Mouse (Mus musculus): ENCODE results near the gene Daam1. TPM values are rescaled to one million over a fixed set of nuclear protein-coding genes. Genes with fewer than 3 reads are reported as not detected.

Daam1 gene
- polyA plus RNA-seq, 1 experiment from 2014 or later, result 5.3 TPM

- no peaks in the 10 kb centered on the region for H3K9me3 ChIP-seq (ENCODE audit: control insufficient read depth)
- no peak for TF ChIP-seq CTCF (IDR thresholded peaks at IDR 0.05; ENCODE audit: low read depth)
- no peak overlapping the region for H3K4me2 ChIP-seq (replicated peaks; ENCODE audit: low read depth)
- no peaks in the 10 kb centered on the region for H3K27me3 ChIP-seq (replicated peaks; ENCODE audit: control insufficient read depth, insufficient read depth, low read length)
- 92% methylated on average over 1 of the region's 1 CpGs for WGBS
- ATAC-seq, result no peak
- H3K9ac ChIP-seq (ENCODE audit: low read depth, low read length), result no peak overlapping the region
- no peaks in the 10 kb centered on the region for H3K4me1 ChIP-seq (replicated peaks; ENCODE audit: control insufficient read depth, insufficient read depth, low read length)
- H3K4me3 ChIP-seq (ENCODE audit: low read depth, low read length), result no peak overlapping the region
- no peak overlapping the region for H3K27ac ChIP-seq (ENCODE audit: low read depth, low read length)
- no peaks in the 10 kb centered on the region for H3K36me3 ChIP-seq (ENCODE audit: control insufficient read depth, insufficient read depth)
Observed at GRCm38 (mm10) chr12:71790581-71790980, 40.3 kb upstream of the Daam1 start.

GRCm38 (mm10) chr12:71793114-71793513 lies 37.8 kb upstream of the Daam1 start:
- Histone ChIP-seq H3K4me1 (replicated peaks; ENCODE audit: control insufficient read depth, insufficient read depth, low read length) (no peaks in the 10 kb centered on the region), H3K27me3 (replicated peaks; ENCODE audit: control insufficient read depth, insufficient read depth, low read length) (no peaks in the 10 kb centered on the region), H3K36me3 (ENCODE audit: control insufficient read depth, insufficient read depth) (no peaks in the 10 kb centered on the region), H3K27ac (ENCODE audit: low read depth, low read length) (no peak overlapping the region), H3K4me3 (ENCODE audit: low read depth, low read length) (no peak overlapping the region), H3K9me3 (ENCODE audit: control insufficient read depth) (no peaks in the 10 kb centered on the region), H3K9ac (ENCODE audit: low read depth, low read length) (no peak overlapping the region), H3K4me2 (replicated peaks; ENCODE audit: low read depth) (no peak overlapping the region)
- 96% methylated on average over 2 of the region's 2 CpGs for WGBS
- no peak for TF ChIP-seq CTCF (IDR thresholded peaks at IDR 0.05; ENCODE audit: low read depth)
- no peak for ATAC-seq

- H3K27me3 ChIP-seq (replicated peaks; ENCODE audit: control insufficient read depth, insufficient read depth, low read length), result no peaks in the 10 kb centered on the region
- H3K9ac ChIP-seq (ENCODE audit: low read depth, low read length), result no peak overlapping the region
- no peaks in the 10 kb centered on the region for H3K36me3 ChIP-seq (ENCODE audit: control insufficient read depth, insufficient read depth)
- H3K4me3 ChIP-seq (ENCODE audit: low read depth, low read length), result no peak overlapping the region
- H3K4me2 ChIP-seq (replicated peaks; ENCODE audit: low read depth), result no peak overlapping the region
- no peak overlapping the region for H3K27ac ChIP-seq (ENCODE audit: low read depth, low read length)
- no peak for ATAC-seq
- TF ChIP-seq CTCF (IDR thresholded peaks at IDR 0.05; ENCODE audit: low read depth), result no peak
- 57% methylated on average over 4 of the region's 4 CpGs for WGBS
- H3K4me1 ChIP-seq (replicated peaks; ENCODE audit: control insufficient read depth, insufficient read depth, low read length), result no peaks in the 10 kb centered on the region
- no peaks in the 10 kb centered on the region for H3K9me3 ChIP-seq (ENCODE audit: control insufficient read depth)
Observed at GRCm38 (mm10) chr12:71795626-71796025, 35.3 kb upstream of the Daam1 start.

GRCm38 (mm10) chr12:71796517-71796916 lies 34.4 kb upstream of the Daam1 start:
- no peak overlapping the region for H3K27ac ChIP-seq (ENCODE audit: low read depth, low read length)
- H3K9me3 ChIP-seq (ENCODE audit: control insufficient read depth), result no peaks in the 10 kb centered on the region
- H3K9ac ChIP-seq (ENCODE audit: low read depth, low read length), result no peak overlapping the region
- H3K4me3 ChIP-seq (ENCODE audit: low read depth, low read length), result no peak overlapping the region
- ATAC-seq, result no peak
- WGBS, result 9% methylated on average over 7 of the region's 7 CpGs
- H3K4me1 ChIP-seq (replicated peaks; ENCODE audit: control insufficient read depth, insufficient read depth, low read length), result no peaks in the 10 kb centered on the region
- H3K36me3 ChIP-seq (ENCODE audit: control insufficient read depth, insufficient read depth), result no peaks in the 10 kb centered on the region
- TF ChIP-seq CTCF (IDR thresholded peaks at IDR 0.05; ENCODE audit: low read depth), result no peak
- no peak overlapping the region for H3K4me2 ChIP-seq (replicated peaks; ENCODE audit: low read depth)
- no peaks in the 10 kb centered on the region for H3K27me3 ChIP-seq (replicated peaks; ENCODE audit: control insufficient read depth, insufficient read depth, low read length)

- Histone ChIP-seq H3K36me3 (ENCODE audit: control insufficient read depth, insufficient read depth) (no peaks in the 10 kb centered on the region), H3K9me3 (ENCODE audit: control insufficient read depth) (no peaks in the 10 kb centered on the region), H3K9ac (ENCODE audit: low read depth, low read length) (no peak overlapping the region), H3K4me3 (ENCODE audit: low read depth, low read length) (no peak overlapping the region), H3K4me2 (replicated peaks; ENCODE audit: low read depth) (no peak overlapping the region), H3K27me3 (replicated peaks; ENCODE audit: control insufficient read depth, insufficient read depth, low read length) (no peaks in the 10 kb centered on the region), H3K4me1 (replicated peaks; ENCODE audit: control insufficient read depth, insufficient read depth, low read length) (no peaks in the 10 kb centered on the region), H3K27ac (ENCODE audit: low read depth, low read length) (no peak overlapping the region)
- 60% methylated on average over 9 of the region's 9 CpGs for WGBS
- no peak for ATAC-seq
- no peak for TF ChIP-seq CTCF (IDR thresholded peaks at IDR 0.05; ENCODE audit: low read depth)
Observed at GRCm38 (mm10) chr12:71807306-71807705, 23.6 kb upstream of the Daam1 start.

GRCm38 (mm10) chr12:71808631-71809030 lies 22.2 kb upstream of the Daam1 start:
- Histone ChIP-seq H3K27me3 (replicated peaks; ENCODE audit: control insufficient read depth, insufficient read depth, low read length) (no peaks in the 10 kb centered on the region), H3K4me3 (ENCODE audit: low read depth, low read length) (no peak overlapping the region), H3K9me3 (ENCODE audit: control insufficient read depth) (no peaks in the 10 kb centered on the region), H3K4me2 (replicated peaks; ENCODE audit: low read depth) (peak overlapping the region; percentile 22), H3K27ac (ENCODE audit: low read depth, low read length) (peak overlapping the region; percentile 16; the same call in 1 of the 2 replicates), H3K36me3 (ENCODE audit: control insufficient read depth, insufficient read depth) (no peaks in the 10 kb centered on the region), H3K9ac (ENCODE audit: low read depth, low read length) (no peak overlapping the region), H3K4me1 (replicated peaks; ENCODE audit: control insufficient read depth, insufficient read depth, low read length) (no peaks in the 10 kb centered on the region)
- 52% methylated on average over 9 of the region's 9 CpGs for WGBS
- no peak for TF ChIP-seq CTCF (IDR thresholded peaks at IDR 0.05; ENCODE audit: low read depth)
- ATAC-seq, result peak; percentile 54

GRCm38 (mm10) chr12:71809550-71809949 lies 21.3 kb upstream of the Daam1 start:
- H3K9ac ChIP-seq (ENCODE audit: low read depth, low read length), result no peak overlapping the region
- WGBS, result 90% methylated on average over 3 of the region's 3 CpGs
- no peaks in the 10 kb centered on the region for H3K9me3 ChIP-seq (ENCODE audit: control insufficient read depth)
- no peak overlapping the region for H3K4me3 ChIP-seq (ENCODE audit: low read depth, low read length)
- no peaks in the 10 kb centered on the region for H3K27me3 ChIP-seq (replicated peaks; ENCODE audit: control insufficient read depth, insufficient read depth, low read length)
- no peak for ATAC-seq
- no peaks in the 10 kb centered on the region for H3K36me3 ChIP-seq (ENCODE audit: control insufficient read depth, insufficient read depth)
- H3K4me1 ChIP-seq (replicated peaks; ENCODE audit: control insufficient read depth, insufficient read depth, low read length), result no peaks in the 10 kb centered on the region
- no peak overlapping the region for H3K27ac ChIP-seq (ENCODE audit: low read depth, low read length)
- TF ChIP-seq CTCF (IDR thresholded peaks at IDR 0.05; ENCODE audit: low read depth), result 0 out of 2 replicates have a peak, but pooled peaks have one; percentile 20
- no peak overlapping the region for H3K4me2 ChIP-seq (replicated peaks; ENCODE audit: low read depth)

Data from intestine, postnatal 0 days (tissue).